Mouse (Mus musculus) thymus, postnatal 25 days (tissue): ENCODE data around the gene Ppp2r5b.

Experiments used
- DNase-seq: peaks from one replicate; pipeline ENCODE4 v3.0.0; 2022

The Ppp2r5b gene

DNA sequence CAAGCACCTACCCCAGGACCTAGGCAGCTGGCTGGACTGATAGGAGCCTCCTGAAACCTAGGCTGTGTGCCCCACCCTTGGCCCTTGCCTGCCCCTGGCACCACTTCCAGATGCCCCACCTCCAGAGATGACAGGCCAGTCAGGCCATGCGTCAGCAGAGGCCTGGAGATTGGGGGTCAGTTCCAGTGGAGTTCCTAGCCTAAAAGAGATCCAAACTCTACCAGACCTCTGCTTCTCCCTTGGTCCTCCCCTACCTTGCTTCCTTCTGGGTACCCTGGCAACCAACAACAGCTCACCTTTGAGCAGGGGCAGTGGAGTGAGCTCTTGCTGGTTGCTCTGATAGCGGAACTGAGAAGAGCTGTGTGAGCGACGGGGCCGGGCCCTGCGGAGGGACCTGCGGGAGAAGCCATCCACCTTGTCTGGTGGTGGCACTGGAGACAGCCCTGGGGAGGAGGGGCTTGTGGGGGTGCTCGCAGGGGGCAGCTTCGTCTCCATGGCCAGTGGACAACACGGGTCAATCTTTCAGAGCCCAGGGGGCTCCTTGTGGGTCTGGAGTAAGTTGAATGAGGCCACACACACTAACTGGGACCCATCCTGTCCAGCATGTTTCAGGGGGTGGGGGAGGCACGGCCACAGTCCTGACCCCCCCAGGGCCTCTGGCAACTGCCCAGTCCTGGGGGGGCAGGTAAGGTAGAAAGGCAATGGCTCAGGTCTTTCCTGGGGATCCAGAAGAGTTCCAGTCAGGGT lies 1.2 kb downstream of the Ppp2r5b start:
- DNase-seq, result no peak

DNA sequence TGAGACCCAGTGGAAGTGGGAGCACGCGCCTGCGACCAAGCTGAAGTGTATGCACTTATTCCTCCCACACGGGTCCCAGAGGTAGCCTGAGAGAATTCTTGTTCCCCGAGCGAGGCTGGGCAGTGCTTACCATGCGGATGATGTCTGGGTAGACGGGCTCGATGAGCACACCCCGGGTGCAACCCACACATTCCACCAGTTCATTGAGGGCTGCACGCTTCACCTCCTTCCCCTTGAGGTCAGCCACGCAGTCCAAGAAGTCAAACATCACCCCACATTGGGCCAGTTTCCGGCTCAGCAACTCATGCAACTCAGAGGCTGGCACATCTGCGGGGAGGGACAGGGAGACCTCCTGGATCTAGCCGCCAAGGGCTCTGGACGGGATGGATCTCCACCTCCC lies 2.0 kb downstream of the Ppp2r5b start:
- DNase-seq, result no peak

DNA sequence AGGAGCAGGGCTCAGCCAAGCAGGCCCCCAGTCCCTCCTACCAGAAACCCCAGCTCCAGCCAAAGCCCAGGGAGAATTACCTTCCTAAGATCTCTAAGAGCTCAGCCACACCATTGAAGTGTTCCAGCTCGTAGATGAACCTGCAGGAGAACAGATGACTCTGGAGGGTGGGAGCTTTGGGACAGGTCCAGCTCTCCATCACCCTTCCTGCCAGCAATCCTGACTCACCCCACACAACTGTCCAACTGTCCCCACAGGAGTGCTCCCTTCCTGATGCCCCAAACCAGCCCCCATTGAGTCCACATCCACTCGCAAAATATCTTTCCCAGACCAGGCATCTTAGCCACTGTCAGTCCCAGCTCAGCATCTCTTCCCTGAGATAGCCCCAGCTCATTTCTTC lies 4.6 kb downstream of the Ppp2r5b start:
- DNase-seq, result no peak

DNA sequence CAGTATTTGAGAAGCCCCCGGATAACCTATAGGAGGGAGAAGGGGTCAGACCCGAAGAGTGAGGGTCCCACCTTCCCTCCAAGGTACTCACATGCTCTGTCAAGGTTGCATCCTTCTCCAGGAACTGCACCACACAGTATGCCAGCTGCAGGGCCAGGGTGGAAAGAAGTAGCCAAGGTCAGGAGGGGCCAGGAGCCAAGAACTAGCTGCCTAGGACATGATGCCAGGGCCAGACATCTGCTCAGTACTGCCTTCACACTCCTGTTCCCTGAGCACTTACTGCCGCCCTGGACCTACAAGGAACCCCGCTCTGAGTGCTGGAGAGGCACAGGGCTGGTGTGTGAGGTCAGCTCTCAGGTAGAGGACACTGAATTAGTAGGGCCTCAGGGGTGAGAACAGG lies 5.3 kb downstream of the Ppp2r5b start:
- no peak for DNase-seq

DNA sequence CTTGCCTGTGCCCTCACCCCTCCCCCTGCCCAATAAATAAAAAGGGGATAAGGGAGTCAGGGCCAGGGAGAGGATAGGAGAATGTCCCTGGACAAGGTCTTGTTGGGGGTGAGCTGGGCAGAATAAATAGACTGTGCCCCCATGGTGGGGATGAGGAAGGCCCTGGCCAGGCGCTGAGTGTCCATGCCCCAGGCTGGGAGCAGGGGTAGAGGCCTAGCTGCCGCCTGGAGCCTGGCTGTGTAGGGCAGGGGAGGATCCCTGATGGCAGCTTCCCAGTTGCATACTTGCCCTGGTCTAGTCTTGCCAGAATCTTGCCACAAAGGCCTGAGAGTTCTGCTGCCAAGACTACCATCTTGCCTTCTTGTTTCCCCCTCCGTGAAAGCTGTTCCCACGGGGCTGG lies 7.8 kb downstream of the Ppp2r5b start:
- no peak for DNase-seq

DNA sequence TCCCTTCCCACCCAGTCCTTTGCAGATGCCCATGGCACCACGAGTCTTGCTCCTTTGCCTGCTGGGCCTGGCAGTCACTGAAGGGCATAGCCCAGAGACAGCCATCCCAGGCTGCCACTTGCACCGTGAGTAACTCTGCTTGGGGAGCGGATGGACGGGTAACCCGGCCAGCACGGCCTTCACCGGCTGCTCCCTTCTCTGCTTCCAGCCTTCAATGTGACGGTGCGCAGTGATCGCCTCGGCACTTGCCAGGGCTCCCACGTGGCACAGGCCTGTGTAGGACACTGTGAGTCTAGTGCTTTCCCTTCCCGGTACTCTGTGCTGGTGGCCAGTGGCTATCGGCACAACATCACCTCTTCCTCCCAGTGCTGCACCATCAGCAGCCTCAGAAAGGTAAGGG lies 8.9 kb downstream of the Ppp2r5b start:
- no peak for DNase-seq

DNA sequence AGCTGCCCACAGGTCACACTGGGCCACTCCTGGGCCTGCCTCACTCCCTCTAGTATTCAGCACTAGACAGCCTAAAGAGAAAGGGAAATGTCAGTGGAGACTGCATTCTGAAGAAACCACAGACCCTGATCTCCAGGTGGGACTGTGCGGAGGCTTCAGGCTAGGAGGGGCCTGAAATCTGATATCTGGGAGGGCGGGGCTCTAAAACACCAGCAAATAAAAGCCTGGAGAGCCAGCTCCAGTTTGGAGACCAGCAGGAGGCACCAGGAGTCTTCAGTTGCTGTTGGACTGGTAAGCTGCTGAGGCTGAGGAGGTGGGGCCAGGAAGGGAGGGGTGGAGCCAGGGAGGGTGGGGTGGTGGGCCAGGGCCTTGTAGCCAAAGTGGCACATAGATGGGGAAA lies 9.5 kb downstream of the Ppp2r5b start, which contains the start of gene Gpha2:
TSS of gene Gpha2 (plus strand) at position 246 of the 400 bp plus-strand sequence.
- DNase-seq, result no peak

DNA sequence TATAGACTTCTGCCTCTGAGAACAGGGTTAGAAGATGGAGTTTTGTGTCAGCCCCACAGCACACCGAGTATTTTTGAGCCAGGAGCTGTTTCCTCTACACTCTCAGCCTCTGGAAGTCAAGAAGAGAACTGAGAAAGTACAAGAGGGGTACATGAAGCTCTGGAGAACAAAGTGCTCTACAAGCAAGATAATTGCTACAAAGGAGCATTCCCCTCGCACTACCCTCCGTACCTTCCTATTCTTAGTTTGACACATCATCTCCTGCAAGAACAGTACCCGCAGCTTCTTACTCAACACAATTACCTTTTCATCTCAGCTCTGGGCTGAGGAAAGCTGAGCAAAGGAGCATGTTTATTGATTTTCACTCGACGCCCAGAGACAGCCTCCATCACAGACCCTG lies 17.1 kb downstream of the Ppp2r5b start:
- DNase-seq, result no peak

DNA sequence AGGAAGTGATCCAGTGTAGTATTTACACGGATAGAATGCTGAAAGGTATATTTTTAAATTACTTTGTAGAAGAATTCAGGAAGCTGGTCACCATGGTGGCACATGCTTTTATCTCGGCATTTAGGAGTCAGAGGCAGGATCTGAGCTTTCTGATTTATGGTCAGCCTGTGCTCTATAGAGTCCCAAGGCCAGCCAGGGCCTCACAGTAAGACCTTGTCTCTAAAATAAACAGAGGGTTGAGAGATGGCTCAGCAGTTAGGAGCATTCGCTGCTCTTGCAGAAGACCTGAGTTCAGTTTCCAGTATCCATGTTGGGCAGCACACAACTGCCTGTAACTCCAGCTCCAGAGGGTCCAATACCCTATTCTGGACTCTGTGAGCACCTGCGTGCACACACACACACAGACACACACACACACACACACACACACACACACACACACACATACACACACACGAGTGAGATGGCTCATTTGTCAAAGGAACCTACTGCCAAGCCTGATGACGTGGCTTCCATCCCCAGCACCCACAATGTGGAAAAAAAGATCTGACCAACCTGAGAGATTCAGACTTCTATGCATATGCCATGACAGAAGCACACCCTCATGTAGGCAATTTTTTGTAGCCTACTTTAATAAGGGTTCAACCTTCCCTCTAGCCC lies 19.5 kb downstream of the Ppp2r5b start:
- DNase-seq, result no peak

DNA sequence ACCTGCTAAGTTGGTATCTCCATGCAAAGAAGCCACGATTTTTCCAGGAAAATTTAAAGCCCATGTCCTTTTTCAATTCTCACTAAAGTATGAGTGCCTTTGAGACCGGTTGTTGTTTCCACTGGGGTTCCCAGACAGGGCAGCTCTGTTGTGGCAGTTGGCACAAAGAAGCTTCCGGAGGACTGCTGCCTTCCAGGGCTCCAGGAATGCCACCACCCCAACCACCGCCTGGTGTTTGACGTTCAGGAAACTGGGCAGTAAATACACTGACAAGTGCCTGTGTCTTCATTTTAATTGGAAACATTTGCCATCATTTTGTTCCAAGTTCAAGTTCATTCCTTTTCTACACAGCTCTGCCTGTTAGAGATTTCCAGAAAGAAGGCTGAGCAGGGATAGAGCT lies 29.0 kb downstream of the Ppp2r5b start:
- no peak for DNase-seq

DNA sequence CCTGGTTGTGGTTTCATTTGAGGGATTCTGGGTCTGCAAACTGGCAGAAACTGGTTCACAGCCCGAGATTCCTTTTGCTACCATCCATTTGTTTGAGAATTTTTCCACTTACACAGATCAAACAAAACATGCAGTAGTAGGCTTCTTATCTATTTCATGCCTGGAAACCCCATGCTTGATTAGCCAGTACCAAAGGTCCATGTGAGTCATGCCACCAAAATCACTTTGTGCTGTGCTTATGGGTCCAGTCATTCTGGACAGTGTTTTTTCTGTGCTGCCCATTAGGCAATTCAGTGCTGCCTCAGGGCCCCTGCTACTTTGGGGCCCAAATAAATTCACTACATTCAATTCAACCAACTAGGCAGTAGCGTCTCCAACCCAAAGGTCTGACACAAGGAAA lies 31.4 kb downstream of the Ppp2r5b start:
- DNase-seq, result no peak

DNA sequence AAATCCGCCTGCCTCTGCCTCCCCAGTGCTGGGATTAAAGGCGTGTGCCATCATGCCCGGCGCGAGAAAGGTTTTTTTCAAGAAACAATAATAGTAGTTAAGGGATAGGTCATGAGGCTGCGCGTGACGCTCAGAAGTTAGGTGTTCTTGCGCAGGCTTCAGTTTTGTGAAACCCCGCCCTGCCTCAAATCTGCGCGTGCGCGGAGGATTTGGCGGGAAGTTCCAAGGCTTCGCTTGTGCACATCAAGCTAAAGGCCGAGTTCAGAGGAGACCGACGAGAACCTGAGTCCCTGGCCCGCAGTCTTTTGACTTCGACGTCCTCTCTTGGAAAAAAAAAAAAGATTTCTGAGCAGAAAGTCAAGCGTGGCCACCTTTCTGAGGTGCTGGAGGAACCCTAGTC lies 51.5 kb downstream of the Ppp2r5b start, which contains the start of gene Majin:
TSS of gene Majin (plus strand) at position 258 of the 400 bp plus-strand sequence.
- no peak for DNase-seq

DNA sequence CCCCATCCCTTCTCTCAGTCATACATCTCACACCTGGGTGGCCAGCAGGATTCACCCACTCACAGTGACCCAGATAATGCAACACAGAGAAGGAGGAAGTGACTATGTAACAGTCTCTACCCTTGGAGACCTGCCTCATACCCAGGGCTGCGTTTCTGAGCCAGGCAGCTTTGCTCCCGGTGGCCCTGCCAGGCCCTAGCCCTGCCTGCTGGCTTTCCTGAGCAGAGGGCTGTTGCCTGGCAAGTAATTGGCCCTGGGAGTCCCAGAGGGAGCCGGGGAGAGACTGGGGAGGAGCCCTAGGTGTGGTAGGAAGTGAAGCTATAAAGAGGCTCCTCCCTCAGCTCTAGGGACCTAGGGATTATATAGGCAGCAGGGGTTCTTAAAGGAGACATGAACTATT lies 53.1 kb downstream of the Ppp2r5b start:
- DNase-seq, result no peak

DNA sequence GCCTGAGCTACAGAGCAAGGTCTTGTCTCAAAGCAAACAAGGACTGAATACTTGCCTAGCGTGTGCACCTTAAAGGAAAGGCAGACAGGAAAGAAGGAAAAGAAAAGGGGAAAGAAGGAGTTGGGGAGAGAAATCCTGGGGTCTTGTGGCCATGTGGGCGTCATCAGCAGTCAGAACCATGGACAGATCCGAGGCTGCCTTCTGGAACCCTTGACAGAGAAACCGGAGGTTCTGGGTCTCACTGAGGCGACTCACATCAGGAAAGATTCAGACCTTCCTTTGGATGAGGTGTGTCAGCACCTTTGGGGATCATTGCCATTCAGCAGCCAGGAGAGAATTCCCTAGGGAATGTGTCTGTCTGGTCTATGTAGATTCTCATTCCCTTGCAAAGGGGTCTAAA lies 54.0 kb downstream of the Ppp2r5b start:
- DNase-seq, result no peak

DNA sequence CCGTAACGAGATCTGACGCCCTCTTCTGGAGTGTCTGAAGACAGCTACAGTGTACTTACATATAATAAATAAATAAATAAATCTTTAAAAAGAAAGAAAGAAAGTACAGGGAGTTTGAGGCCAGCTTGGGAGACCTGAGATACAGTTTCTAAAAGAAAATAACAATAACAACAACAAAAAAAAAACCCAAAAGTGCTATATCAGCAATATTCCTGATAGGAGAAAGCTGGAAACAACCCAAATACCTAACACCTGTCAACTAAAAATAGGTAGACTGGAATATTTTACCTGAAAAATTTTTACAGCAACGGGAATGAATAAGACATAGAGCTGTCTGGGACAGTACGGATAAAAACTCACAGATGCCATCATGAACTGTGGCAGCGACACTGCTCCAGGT lies 56.9 kb downstream of the Ppp2r5b start:
- no peak for DNase-seq
